Mouse (Mus musculus) E14TG2a.4 (cell line): ENCODE measurements around the gene Abcf2.

Experiments used
- CTCF ChIP-seq: conservative IDR thresholded peaks from 2 replicates; pipeline ENCODE4 v1.5.1; 2014; ENCODE audit warnings: low read length
- NANOG ChIP-seq: IDR thresholded peaks from 2 replicates; pipeline ENCODE4 v1.6.1; 2014; ENCODE audit warnings: borderline replicate concordance, low read length, mixed read lengths

DNA sequence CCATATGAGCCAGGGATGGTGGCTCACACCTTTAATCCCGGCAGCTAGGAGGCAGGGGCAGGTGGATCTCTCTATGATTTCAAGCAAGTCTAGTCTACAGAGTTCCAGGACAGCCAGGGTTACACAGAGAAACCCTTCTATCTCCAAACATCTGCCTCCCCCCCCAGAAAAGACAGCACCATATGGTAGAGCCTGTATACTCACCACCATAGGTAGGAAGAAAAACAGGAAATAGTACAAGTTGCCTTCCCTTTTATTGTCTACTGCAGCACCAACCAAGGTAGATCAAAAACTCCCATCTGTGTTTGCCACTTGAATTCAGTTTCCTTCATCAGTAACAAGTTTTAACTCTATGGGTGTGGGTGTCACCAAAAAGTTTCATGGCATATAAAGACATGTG, 1.3 kb downstream of the Abcf2 start:
- TF ChIP-seq CTCF (no peak), NANOG (no peak)
